Mouse (Mus musculus) R1 (cell line): Measurements from ENCODE around the gene Olfm3.
A peak's percentile ranks its signal among the peaks of the same experiment; 100 is the strongest.

ENCODE experiments used
- DNase-seq: peaks from one replicate; pipeline ENCODE4 v3.0.0-alpha.2; 2018; ENCODE audit warnings: low read depth, low spot score

The Olfm3 gene

DNA sequence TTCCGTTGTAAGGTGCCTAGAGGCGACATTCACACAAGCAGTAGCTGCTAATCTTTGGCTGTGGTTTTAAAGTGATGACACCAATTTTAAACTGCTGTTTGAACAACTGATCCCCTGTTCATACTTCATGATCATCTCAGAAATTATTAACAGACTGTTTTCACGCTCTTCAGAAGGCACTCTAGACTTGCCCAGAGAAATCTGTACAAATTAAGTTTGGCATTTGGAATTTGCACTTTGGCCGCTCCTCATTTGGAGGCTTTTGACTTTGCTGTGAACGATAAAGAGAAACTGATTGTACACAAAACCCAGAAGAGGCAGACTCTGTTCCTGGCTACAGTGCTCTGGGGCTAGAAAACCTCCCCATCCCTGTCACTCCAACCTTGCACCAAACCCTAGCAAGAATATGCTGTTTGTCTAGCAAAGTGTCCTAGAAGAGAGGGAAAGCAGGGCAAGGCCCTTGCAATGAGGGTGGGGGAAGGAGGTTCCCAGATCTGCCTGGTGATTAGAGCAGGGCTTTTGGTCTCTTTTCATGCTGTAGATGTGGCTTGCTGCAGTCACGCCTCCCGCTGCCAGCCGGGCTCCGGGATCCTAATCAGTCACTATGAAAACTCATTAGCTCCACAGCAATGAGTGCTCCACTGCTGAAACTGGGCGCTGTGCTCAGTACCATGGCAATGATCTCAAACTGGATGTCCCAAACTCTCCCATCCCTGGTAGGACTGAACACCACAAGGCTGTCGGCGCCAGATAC lies 176.7 kb downstream of the Olfm3 start:
- DNase-seq: no peak

DNA sequence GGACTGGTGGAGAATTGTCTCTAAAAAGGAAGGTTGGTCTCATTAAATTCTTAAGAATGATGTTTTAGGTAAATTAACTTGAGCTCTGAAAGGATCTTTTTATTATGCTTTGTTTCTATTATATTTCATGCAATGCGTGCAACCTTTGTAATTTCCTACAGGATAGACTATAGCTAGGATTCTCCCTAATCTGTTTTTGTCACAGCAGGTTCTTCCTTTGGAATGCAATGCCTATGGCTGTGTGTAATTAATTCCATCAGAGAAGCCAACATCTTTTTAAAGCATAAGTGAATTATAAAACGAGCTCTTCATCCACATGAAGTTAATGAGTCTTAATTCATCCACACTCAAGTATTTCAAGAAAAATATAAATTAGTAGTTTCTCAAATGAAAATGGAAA lies 177.5 kb downstream of the Olfm3 start:
- DNase-seq: no peak

DNA sequence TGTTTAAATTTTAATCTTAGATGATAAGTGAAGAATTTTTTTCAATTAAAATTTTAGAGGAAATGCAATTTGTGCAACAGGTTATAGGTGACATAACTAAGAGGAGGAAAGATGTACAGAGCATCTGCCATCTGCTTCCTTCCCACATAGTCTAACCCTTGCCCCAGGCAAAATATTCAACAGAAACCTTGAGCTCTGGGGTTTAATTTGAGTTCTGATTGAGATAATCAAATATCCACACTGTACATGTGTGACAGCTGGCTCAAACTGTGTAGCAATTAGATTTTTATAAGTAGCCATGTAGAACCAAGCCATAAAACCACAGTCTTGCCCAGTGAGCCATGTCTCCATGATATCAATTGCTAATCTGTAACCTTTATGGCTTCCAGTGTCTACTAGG lies 179.1 kb downstream of the Olfm3 start:
- DNase-seq: no peak

DNA sequence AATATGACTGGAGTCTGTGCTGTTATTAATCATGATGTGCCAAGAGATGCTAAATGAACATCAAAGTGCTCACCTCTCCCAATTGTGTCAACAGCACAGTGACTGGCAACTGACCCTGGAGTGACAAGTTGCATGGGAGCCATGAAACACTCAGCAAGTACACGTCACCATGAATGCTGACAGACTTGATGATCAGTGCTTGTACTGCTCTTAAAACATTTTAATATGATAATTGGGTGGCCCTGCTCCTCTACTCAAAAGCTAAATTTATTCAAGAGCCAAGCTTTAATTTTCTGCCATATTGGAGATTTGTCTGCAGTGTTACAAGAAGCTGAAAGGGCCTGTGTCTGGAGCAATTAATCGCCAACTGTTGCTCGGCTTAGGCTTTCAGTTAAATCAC lies 184.4 kb downstream of the Olfm3 start:
- DNase-seq: no peak

DNA sequence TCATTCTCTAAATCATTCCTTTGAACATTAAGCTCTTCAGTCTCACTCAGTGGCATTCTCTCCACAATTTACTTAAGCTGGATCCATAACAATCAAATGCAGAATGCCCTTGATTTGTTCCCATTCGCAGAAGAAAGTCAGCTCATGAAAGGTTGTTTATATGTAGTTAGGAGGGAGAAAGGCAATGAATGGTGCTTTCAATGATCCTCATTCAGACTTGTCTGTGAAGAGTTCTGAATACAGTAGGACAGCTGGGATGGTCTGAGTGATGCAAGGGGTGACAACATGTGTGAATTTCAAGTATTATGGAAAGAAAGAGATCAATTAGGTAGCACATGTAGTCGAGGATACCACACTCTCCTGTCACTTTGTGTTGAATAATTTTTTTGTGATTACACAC lies 186.8 kb downstream of the Olfm3 start:
- DNase-seq: no peak

DNA sequence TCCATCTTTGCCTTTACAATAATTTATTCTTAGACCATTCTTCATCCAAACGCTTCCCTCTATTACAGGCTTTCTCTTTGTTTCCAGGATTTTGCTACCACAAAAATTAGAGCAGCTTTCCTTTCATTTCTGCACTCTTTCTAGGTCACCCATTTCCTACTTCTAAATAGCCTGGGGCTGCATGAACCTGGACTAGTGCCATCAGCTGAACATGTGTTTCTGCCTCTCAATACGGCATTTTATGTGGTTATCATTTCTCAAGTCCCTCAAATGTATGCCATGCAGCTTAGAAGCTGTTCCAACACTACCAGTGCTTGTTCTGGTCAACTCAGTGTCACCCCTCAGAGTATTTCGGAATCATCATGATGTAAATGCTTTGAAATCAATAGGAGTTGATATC lies 191.6 kb downstream of the Olfm3 start:
- DNase-seq: no peak

DNA sequence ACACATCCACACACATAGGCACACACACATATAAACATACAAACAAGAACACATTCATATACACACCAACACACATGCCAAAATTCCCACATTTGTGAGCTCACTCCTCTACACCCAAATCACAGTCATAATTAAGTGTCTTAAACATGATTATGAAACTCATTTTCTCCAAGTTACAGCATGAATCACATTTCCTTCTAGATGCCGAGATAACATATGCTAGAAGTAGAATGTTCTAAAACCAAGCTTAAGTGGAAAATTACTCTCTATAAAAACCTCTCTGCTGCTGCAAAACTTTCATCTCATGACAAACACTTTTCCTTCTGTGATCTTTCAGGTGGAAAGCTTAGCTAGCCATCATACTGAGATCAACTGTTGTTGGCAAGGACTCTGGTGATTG lies 195.7 kb downstream of the Olfm3 start:
- no peak for DNase-seq

DNA sequence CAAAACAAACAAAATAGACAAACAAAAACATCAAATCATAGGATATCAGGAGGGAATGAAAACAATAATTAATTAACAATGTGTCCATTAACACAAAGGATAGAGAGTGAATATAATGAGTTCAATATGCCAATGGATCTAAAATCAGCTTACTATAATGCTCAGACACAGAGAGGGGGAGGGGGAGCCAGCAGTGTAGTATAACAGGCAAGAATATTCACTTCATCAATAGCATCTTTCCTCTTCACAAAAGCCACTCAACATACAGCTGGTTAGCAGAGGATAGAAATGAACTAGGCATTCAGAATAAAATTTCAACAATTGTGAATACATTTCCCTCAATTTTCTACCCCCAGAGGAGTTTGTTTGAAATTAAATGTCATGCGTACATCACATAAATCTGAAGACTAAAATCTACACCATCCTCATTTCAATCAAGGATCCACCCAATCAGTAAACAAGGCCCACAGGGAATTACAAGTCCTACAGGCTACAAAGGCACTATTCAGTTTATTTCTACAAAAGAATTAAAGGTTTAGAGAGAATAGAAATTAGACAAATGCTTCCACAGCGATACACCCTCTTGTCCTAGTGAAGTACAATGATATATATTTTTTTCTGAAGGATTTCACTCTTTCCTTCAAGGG lies 200.4 kb downstream of the Olfm3 start:
- DNase-seq: no peak

DNA sequence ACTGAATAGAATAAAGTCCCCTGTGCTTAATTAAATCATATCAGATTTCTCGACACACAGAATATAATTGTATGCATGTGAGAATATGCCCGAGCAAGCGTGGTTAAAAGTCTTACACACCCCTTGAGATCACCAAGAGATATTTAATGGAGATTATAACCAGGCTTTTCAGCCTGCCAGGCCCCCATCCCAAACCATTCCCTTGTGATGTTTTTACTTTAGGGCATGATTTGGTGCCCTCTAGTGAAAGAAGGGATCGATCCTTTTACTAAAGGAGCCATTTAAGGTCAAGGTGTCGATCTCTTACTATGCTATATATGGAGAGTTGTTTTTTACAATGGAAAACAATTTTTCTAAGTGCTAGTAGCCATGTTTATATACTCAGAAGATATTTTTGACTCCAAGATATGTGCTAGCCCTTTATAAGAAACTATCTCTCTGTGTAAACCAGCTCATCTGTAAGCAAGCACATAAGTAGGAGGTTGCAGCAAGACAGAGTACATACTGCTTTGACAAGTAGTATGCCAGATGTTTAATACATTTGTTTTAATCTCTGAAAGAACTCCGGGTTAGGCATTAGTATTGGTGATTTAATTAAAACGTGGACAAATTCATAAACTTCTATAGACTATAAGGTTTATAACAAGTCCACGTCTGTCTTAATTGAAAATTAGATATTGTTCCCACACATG lies 201.1 kb downstream of the Olfm3 start:
- DNase-seq: peak; percentile 7

DNA sequence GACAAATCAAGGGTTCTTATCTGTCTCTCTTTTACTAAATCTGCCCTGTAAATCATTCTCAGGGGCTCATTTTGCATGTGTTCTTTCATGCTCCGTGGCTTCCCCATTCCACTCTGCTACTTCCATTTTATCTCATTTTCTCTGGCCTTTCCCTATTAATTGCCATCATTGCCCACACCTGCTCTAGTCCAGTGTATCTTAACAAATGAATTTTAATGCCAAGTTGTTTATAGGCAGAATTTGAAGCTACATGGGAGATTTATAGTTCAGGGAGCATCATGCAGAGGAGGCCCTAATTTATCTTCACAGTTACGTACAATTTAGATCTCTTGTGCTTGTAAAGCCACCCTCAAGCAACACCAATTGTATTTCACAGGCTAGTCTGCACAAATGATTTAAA lies 241.8 kb downstream of the Olfm3 start:
- DNase-seq: no peak

DNA sequence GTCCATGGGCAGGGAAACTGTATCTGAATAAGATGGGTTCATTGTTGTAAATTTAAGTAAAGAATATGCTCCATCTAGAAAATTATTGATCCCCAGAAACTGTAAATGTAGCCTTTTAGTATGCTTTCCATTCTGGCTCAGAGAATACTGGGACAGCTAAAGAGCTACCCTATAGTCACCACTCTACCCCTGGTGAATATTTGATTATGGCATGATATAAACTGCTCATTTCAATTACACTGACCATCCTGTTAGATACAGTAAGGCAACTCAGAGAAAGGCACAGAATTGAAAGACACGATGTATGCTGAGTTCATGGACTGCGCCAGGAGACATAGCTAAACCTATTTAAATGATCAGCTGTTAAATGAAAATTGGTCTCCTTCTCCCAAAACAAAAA lies 242.4 kb downstream of the Olfm3 start:
- no peak for DNase-seq

DNA sequence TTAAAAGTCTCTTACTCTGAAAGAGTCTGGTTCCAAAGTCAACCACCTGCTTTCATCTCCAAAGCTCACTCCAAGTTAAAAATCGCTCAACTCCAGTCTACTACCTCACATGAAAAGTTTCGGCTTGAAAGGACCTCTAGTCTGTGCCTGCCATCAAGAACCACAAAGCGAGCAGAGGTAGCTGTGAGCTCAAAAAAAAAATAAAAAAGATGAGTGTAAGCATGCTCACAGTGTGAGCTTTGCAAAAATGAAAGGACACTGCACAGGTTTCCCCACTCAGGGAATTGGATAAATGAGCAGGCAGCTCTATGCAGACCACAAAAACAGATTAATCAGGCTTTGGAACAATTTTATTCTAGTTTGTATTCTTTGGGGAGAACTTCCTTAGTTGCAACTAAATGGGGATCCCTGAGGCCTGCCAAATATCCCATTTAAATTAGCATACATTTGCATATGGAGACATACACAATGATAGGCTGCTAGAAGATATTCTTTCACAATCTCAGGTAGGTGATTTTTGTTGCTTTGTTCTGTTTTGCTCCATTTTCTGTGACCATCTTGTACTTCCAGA lies 255.1 kb downstream of the Olfm3 start:
- no peak for DNase-seq

DNA sequence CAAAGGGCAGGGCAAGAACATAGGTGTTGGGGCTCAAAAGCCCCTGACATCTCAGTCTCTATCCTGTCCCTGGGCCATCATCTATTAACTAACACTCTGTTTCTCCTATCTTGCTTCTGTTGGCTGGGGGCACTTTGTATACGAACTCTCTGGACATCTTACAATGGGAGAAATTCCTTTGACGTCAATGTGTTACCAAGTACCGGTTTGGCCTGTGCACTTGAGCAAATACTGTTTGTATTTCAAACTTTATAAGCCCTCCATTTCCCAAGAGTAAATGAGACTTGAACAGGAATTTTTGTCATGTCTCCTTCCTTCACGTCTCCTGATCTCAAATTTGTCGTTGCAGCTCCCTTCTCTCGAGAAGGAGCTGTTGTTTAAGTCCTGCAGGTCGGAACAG lies 270.7 kb downstream of the Olfm3 start:
- no peak for DNase-seq
